Mouse (Mus musculus) activated CD4-positive, CD25-positive, alpha-beta regulatory T cell (primary cell): ENCODE data around the gene Ddx50. TPM values are rescaled to one million over a fixed set of nuclear protein-coding genes. Genes with fewer than 3 reads are reported as not detected.

Source experiments
- polyA plus RNA-seq, 2 experiments: library from polyadenylated mRNA; unstranded; fragments of 100-300 nt; shearing (Covaris generic); gene quantifications; one replicate each; pipeline ENCODE4 v1.2.1; 2017

The Ddx50 gene
- 100 to 1,000 TPM; 122 to 149 TPM for polyA plus RNA-seq

GRCm38 (mm10) chr10:62650881-62651810, at the start of gene Ddx50:
Gene Ddx50 (minus strand): TSS chr10:62651218.

GRCm38 (mm10) chr10:62602177-62603040, 48.6 kb downstream of the Ddx50 start, which contains the start of gene Ddx21:
Gene Ddx21 (minus strand): TSS chr10:62602281.

GRCm38 (mm10) chr10:62578338-62579100, 72.5 kb downstream of the Ddx50 start, which contains the start of gene Kif1bp:
Gene Kif1bp (minus strand): TSS chr10:62578457.

Other genes starting within 250 kb of the Ddx50 start
- under 1 TPM in 1 of 2 experiments, not detected in 1; 0.07 TPM for gene Hkdc1, start 228.7 kb downstream of the Ddx50 start, polyA plus RNA-seq
- gene 4930507D05Rik, start 201.7 kb downstream of the Ddx50 start, polyA plus RNA-seq: under 1 TPM in 1 of 2 experiments, not detected in 1; 0.80 TPM
- gene Supv3l1, start 201.5 kb downstream of the Ddx50 start, polyA plus RNA-seq: 10 to 100 TPM; 18.0 to 20.7 TPM
- gene Vps26a, start 164.4 kb downstream of the Ddx50 start, polyA plus RNA-seq: 10 to 100 TPM; 60.1 to 82.5 TPM
- gene Srgn, start 123.8 kb downstream of the Ddx50 start, polyA plus RNA-seq: 1,000 to 10,000 TPM; 1,235 to 1,901 TPM
- gene Kif1bp, start 72.8 kb downstream of the Ddx50 start, polyA plus RNA-seq: 10 to 100 TPM; 33.0 to 35.5 TPM
- 10 to 100 TPM; 36.1 to 42.4 TPM for gene Ddx21, start 48.9 kb downstream of the Ddx50 start, polyA plus RNA-seq
- 1 to 10 TPM; 1.6 to 1.9 TPM for gene Stox1, start 74.9 kb upstream of the Ddx50 start, polyA plus RNA-seq
- 100 to 1,000 TPM; 120 to 144 TPM for gene Ccar1, start 141.1 kb upstream of the Ddx50 start, polyA plus RNA-seq